Mouse (Mus musculus): Measurements from ENCODE around the gene Asb18. TPM values are rescaled to one million over a fixed set of nuclear protein-coding genes. Genes with fewer than 3 reads are reported as not detected.

Gene Asb18
- total RNA-seq, 2 experiments from 2014 or later, result 1.5 to 1.6 TPM

DNA sequence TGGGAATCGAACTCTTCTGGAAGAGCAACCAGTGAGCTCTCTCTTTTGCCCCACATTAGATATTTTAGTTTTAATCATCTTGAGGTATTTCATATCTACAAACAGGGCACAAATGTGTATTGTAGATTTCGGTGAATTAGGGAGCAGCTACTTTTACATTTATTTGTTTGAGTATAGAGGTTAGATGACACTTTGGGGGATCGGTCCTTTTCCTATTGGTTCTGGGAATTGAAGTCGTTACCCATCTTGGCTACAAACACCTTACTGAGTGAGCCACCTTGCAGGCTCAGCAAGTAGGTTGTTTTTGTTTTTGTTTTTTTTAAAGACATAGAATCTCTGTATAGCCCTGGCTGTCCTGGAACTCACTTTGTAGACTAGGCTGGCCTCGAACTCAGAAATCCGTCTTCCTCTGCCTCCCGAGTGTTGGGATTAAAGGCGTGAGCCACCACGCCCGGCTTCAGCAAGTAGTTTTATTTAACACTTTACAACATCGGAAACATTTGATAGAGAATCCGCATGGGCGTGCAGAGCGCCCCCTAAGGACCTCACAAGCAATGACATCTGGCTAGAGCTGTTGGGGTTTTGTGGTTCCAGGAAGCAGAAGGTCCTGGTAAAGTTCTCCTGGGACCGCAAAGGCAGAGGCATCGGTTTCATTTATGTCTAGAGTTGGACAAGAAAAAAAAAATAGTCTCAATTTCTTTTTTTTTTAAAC lies 75.4 kb downstream of the Asb18 start:
- DNase-seq (ENCODE audit: low spot score in 2 of 2), result no peak
- intact Hi-C loops (cut with DNase I), result no loop called here

DNA sequence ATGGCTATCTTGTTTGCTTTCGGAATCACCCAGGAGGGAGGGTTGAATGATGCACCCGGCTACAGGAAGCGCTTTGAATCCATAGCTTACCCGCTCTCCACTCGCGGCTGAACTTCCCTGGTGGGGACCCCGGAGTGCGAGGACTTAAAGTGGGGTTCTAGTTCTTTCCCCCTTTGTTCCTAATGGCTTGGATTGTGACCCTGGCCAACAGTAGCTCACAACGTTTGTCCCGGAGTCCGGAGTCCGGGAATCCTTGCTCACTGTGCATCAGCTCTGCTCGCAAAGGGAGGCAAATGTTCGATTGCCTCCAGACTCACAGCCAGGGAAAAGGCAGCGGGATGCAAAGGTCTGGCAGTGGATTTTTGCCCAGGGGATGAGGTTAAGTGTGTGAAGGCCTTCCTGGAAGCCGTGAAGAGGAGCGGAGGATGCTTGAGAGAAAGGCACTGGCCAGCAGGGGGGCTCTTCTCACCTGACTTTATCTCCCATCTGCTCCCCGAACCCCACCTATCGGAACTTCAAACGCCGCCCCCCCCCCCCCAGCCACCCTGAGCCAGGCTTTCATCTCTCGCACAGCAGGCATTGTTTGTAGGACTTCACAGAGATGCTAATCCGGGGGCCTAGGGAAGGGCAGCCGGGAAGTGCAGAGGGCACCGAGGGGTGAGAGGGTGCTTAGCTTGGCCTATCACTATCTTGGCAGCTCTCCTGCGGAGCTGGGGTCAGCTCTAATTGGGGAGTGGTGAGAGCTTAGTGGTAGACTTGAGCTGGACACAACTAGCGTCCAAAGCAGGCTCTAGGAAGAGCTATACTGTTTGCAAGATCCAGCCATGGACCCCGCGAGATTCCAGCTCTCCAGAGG lies 78.7 kb downstream of the Asb18 start:
- intact Hi-C loops (cut with DNase I), result no loop called here
- no peak for DNase-seq (ENCODE audit: low spot score in 2 of 2)

DNA sequence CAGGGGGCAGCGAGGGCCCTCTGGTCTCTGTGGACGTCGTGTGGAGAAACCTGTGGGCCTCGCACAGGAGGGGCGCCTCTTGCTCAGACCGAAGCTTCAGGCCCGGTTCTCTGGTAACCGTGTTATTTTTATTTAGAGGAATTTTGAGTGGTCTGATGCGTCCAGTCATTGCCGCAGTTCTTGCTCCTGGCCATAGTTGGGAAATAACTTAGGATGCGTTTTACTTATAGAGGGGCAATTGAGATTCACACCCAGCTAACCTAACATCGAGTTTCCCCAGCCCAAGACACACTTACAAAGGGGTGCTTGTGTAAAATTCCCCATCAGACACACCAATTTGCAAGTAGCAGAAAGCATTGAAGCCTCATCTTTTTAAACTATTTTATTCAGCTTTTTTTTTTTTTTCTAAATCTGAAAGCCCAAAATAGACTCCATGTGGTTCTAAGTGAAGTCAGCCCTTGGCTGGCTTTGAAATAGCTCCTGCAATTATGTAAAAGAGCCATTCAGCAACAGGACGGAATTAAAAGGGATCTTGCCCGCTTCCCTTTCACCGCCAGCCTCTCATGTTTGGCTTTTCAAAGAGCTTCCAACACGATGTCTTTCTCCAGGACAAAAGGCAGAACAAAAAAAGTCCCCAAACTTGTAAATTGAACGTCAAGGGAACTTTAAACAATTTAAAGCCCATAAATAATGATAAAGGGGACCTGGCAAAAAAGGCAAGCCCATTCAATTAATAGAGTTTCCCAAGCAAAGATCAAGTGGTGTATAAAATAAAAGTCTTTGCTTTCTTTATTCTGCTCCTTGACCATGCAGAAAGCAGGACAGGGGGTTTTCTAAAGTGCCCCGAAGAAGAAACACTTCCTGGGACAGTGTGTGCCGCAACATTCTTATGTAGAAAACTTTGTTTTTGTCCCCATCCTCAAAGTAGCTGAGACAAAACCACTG lies 79.9 kb downstream of the Asb18 start:
- intact Hi-C loops (cut with DNase I), result no loop called here
- no peak for DNase-seq (ENCODE audit: low spot score in 2 of 2)

DNA sequence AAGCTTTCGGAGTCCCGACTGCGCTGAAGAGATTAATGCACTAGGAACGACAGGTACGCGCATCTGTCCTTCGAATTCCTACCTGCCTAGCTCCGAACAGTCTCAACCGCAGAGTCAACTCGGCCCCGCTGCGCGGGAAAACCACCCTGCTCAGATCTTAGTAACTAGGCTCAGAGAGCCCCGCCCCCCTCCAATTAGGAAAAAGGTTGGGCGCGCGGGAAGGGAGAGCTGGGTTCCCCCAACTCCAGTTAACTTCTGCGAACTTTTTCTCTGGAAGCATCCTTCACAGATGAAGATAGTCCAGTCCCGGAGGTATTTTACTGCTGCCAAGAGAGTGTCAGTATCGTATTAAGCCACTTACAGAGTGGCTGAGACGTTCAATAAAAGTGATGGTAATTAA lies 80.7 kb downstream of the Asb18 start:
- intact Hi-C loops (cut with DNase I), result no loop called here
- DNase-seq (ENCODE audit: low spot score in 2 of 2), result no peak

DNA sequence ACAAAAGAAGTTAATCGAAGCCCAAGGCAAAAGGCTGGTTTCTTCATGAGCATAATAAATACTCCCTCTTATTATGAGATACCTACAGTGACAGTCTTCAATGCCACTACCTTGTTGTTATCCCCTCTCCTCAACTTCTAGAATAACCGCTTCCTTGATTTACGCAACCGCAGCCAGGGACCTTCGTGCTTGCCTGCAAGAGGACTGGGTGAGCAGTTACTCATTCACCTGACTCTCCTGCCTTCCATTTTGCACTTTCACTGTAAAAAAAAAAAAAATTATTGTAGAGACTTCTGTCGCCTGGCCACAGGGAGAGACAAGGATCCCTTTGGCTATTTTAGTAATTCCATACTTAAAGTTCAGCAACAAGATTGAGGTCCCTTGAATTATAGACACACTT lies 81.4 kb downstream of the Asb18 start:
- DNase-seq (ENCODE audit: low spot score in 2 of 2), result no peak
- intact Hi-C loops (cut with DNase I), result no loop called here

DNA sequence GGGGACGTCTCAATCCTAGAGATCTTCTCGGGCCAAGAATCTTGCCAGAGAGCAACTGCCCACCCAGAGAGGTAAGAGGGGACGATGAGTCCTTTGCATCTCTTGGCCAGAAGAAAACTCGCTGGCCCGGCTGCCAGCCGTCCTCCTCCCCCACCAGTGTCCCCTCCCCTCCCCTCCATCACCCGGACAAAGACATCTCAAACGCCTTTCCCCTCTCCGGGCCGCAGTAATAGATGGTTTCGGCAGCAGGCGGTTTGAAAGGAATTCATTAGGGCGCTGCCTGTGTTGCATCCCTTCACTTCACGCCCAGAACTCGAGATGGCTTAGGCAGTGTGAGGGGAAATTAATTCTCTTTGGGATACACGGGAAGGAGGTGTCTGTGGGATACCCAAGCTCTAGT lies 81.8 kb downstream of the Asb18 start:
- intact Hi-C loops (cut with DNase I), result no loop called here
- DNase-seq (ENCODE audit: low spot score in 2 of 2), result no peak

DNA sequence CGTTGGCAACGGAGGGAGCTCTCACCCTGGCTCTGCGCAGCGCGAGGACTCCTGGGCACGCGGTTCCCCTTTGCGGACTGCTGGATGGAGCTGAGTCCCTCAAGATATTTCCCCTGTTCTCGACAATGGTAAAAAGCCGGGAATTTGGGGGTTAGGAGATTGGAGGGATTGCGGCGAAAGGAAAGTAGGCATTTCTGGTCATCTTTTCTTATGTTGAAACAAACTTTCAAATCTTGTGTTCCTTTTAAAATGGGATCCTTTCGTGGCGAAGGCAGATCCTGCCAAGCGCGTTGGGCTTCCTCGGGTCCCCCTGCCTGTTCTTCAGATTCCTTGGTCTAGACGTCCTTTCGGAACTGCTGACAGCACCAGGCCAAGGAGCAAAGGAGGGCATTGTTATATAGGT lies 82.4 kb downstream of the Asb18 start:
- intact Hi-C loops (cut with DNase I), result no loop called here
- DNase-seq (ENCODE audit: low spot score in 2 of 2), result no peak

DNA sequence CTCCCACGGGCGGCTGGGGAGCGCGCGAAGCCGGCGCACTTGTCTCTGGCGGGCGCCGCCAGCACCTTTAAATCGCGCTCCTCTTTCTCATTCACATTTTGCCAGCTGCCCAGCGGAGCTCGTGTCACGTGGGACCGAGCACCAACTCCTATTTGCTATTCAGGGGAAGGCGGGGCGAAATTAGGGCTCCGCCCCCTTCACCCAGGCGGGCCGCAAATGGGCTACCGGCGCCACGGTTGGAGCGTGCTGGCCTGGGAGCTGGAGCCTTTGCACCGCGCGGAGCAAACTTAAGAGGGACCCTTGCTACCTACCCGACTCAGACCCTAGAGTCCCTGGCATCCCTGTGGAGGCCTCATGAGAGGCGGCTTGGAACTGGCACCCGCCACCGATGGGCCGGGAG lies 83.3 kb downstream of the Asb18 start, which contains the start of gene Gbx2:
Gbx2 (minus strand) TSS at position 60 of the 400 bp plus-strand sequence.
- DNase-seq (ENCODE audit: low spot score in 2 of 2), result no peak
- intact Hi-C loops (cut with DNase I), result no loop called here

DNA sequence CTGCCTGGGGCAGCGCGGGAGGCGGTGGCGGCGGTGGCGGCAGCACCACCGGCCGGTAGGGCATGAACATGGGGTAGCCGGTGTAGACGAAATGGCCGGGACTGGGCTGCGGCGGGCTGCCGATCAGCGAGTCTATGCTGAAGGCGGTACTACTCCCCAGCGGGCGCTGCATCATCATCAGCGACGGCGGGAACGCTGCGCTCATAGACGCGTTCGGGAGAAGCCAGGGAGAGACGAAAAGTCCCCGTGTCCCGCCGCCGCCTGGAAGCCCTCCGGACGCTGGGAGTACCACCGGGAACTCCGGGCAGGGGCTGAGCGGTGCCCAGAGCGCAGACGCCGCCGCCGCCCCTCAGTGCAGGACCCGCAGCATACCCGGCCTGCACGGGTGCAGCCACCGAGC lies 83.9 kb downstream of the Asb18 start:
- intact Hi-C loops (cut with DNase I), result no loop called here
- no peak for DNase-seq (ENCODE audit: low spot score in 2 of 2)

DNA sequence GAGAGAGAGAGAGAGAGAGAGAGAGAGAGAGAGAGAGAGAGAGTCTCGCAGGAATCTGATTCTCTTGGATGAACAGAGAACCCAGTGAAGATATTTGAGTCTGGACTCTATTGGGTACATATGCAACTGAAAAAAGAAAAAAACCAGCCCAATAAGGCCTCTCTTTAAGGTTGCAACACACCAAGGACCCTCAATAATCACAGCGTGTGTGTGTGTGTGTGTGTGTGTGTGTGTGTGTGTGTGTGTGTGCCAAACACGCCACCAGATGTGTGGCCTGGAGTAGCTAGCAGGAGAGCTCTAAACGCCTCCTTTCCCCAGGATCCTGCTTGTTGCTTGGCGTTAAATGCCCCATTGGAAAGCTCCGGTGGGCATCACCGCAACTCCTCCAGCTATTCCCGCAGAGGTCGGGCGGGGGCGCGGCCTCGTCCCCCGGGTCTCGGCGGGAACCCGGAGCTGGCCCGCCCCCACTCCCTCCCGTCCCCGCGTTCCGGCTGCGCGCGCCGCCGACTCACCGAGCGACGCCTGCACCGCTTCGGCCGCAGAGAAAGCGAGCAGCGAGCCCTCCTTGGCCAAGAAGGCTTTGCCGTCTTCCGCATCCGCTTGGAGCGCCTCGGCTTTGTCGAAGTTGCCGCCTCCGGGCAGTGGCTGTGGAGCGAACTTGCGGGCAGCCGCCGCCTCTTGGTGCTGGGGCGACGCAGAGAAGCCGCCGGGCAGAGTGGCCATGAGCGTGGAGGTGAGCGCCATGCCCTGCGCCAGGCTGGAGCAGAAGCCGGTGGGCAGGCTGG lies 84.6 kb downstream of the Asb18 start:
- DNase-seq (ENCODE audit: low spot score in 2 of 2), result no peak
- intact Hi-C loops (cut with DNase I), result no loop called here

DNA sequence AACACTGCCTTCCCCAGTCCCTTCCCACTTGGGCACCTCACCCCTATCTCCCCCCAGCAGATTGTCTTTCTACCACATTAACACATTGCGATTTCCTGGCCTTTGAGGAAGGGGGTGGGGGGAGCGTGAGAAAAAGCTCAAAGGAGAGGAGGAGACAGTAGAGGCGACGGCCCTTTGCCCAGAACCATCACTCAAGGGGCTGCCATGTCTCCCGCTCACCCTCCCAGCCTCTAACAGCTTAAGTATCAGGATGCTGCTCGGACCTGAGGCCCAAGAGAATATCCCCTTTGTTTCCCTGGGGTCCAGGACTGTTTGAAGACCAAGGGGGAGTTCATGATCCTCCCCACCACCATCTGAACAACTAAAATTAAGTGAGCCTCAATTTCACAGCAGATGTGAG lies 85.3 kb downstream of the Asb18 start:
- DNase-seq (ENCODE audit: low spot score in 2 of 2), result no peak
- intact Hi-C loops (cut with DNase I), result no loop called here

DNA sequence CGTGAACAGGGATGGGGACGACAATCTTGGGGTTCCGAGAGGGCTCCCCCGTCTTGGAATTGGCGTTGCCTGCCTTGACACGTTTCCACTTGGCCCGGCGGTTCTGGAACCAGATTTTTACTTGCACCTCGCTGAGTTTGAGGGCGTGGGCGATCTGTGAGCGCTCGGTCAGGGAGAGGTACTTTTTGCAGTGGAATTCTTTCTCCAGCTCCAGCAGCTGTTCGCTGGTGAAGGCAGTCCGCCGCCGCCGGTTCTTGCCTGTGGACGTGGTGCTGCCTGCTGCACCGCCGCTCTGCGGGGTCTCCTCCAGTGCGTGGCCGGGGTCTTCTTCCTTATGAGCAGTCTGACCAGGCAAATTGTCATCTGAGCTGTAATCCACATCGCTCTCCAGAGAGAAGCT lies 85.8 kb downstream of the Asb18 start:
- intact Hi-C loops (cut with DNase I), result no loop called here
- no peak for DNase-seq (ENCODE audit: low spot score in 2 of 2)

DNA sequence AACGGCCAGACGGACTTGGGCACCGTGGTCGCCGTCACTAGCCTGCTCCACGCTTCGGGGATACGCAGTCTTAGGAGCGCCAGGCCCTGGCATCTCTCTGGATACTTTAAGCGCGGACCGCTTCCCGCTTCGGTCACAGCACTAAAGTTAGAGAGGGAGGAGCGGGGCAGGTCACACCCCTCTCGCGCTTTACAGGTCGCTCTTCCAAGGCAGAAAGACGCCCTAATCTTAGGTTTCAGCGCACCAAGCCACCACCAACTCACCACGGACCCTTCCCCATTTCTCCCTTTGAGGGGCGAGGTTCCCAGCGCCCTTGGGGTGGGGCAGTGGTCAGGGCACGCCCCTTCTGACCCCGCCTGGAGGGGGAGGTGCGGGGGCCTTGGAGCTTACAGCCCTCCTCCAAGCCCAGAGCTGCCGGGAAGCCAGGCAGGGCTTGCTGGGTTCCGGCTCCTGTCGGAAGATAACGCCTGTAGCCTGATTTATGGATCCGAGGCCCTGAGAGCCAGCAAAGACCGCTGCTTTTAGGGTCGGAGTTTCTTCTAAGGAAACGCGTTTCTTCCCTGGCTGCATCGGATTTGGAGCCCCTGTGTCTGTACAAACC lies 87.3 kb downstream of the Asb18 start:
- no peak for DNase-seq (ENCODE audit: low spot score in 2 of 2)
- intact Hi-C loops (cut with DNase I), result no loop called here

DNA sequence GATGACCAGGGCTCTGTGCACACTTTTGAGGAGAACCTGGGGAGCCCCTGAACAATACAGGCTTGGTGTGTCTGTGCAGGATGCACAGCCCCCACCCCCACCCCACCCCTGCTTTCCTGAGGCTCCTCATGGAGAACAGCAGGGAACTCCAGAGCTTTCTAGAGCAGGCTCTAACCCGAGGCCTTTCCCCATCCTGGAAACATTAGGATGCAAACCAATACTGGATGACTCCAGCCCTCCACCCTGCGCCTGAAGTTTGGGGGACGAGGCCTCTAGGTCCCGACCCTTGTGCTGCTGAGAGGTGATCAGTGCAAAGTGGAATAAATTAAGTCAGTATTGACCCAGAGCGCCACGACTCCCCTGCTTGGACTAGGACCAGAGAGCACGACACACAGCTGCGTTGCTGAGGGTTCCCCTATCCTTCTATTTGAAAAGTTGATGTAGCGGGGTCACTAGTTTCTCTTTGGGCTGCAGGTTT lies 87.8 kb downstream of the Asb18 start:
- intact Hi-C loops (cut with DNase I), result no loop called here
- no peak for DNase-seq (ENCODE audit: low spot score in 2 of 2)

DNA sequence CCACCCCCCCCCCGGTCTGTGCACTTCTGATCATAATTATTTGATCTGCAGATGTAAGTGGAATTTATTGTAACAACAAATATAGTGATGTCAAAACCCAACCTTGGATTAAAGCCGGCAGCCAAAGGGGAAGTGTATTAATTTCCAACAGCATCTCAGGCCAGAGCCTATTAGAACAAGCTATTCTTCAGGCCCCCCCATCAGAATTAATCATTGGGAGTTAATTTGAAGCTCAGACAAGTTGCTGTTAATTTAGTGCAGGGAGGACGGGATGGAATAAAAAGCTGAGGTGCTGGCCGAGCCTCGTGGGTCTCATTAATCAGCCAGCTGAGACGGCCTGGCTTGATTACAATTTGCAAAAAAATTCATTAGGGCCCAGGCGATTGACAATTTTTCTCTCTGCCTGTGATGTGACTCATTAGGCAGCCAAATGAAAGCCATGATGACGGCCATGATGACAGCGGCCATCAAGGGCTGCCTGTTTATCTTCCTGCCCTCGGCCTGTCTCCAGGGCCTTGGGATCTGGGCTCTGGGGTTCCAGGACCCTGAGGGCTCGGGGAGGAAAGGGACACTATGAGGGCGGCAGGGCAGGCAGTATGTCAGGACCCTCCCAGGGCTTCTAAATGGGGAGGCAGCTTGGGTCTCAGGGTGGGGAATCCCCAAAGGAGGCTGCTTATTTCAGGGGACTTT lies 88.8 kb downstream of the Asb18 start:
- intact Hi-C loops (cut with DNase I), result no loop called here
- no peak for DNase-seq (ENCODE audit: low spot score in 2 of 2)

DNA sequence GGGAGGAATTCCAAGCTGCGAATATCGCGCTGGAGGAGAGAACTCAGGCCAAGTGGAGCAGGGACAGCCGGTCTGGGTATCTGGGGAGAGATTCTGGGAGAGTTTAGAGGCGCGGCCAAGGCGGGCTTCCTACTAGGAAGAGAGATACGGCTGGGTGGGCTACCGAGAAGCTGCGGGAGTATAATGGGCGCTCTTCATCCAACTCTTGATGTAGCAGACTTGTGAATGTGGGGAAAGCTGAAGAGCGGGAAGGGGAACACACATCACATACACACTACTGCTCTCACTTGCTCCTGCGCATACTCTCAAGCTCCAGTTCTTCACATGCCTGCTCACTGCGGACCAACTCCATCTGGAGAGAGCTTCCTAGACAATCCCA lies 90.8 kb downstream of the Asb18 start:
- DNase-seq (ENCODE audit: low spot score in 2 of 2), result no peak
- intact Hi-C loops (cut with DNase I), result no loop called here

DNA sequence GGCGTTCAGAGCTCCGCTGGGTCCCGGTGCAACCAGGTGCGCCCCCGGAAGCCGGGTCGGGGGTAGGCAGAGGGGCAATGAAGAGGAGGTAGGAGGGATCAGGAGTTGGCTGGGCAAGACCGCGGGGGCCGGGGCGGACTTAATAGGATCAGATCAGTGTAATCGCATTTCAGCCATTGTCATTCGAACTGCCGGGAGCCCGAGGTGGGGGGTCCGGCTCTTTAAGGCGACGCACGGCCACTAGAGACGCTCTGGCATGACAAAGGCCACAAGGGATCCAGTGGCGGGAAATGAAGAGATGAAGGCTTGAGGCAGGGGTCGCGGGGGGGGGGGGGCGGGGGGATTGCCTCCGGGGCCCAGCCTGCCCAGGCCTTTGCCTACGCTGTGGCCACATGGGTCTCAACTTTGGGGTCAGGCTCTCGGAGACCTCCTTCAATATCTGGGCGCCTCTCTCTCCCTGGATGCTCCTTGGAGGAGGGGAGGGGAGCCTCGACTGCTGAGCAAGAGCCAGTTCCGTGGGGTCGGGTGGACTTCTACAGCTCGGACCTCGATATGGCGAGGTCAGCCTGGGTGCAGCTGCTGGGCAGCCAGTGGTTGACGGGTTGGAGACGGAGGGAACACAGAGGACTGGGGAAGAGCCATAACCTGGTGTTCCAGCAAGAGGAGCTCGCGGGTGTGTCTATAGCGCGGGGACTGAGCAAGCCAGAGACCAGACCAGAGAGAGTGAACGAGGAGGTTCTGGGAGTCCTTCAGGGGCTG lies 91.4 kb downstream of the Asb18 start:
- DNase-seq (ENCODE audit: low spot score in 2 of 2), result no peak
- intact Hi-C loops (cut with DNase I), result no loop called here

DNA sequence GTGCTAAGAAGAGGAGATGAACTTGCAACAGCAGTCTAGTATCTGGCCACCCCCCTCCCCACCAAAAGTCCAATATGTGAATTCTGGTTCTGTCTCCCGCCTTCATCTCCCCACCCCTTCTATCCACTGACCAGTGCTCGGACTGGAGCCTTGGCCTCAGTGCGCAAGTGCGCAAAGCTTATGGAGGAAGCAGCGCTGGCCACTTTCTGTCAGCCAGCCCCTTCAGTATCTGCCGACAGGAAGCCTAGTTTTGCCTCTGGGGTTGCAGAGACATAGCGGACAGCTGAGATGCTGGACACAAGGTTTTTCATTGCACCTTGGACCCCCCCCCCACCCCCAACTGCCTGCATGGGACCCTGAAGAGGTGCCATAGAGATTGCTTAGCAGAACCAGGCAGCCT lies 92.2 kb downstream of the Asb18 start:
- no peak for DNase-seq (ENCODE audit: low spot score in 2 of 2)
- intact Hi-C loops (cut with DNase I), result no loop called here
